Mouse (Mus musculus) limb, embryonic 11.5 days (tissue): Measurements from ENCODE around the gene Arl3. TPM values are rescaled to one million over a fixed set of nuclear protein-coding genes. Genes with fewer than 3 reads are reported as not detected.

Experiments
- polyA plus RNA-seq: library from polyadenylated mRNA; unstranded; fragments of >200 nt; fragmentation: Nextera tagmentation; extraction: Ambion mirVana; gene quantifications from 2 replicates; pipeline ENCODE4 v1.2.1, GENCODE M21; 2014

The Arl3 gene
- polyA plus RNA-seq, 1 experiment from 2014 or later, result 133 TPM

Other genes with a start within 250 kb of the Arl3 start
- gene Psd, start 246.0 kb downstream of the Arl3 start, polyA plus RNA-seq, result 1.3 and 1.7 TPM in 2 replicates
- 10.9 and 15.1 TPM in 2 replicates for gene Fbxl15, start 245.0 kb downstream of the Arl3 start, polyA plus RNA-seq
- 163 and 179 TPM in 2 replicates for gene Cuedc2, start 234.5 kb downstream of the Arl3 start, polyA plus RNA-seq
- gene Mfsd13a, start 232.1 kb downstream of the Arl3 start, polyA plus RNA-seq, result 5.3 and 5.7 TPM in 2 replicates
- 1.2 and 1.8 TPM in 2 replicates for gene 2310034G01Rik, start 222.9 kb downstream of the Arl3 start, polyA plus RNA-seq
- 147 and 158 TPM in 2 replicates for gene Actr1a, start 177.4 kb downstream of the Arl3 start, polyA plus RNA-seq
- gene Sufu, start 176.3 kb downstream of the Arl3 start, polyA plus RNA-seq, result 45.3 and 46.8 TPM in 2 replicates
- gene Trim8, start 71.5 kb downstream of the Arl3 start, polyA plus RNA-seq, result 16.7 and 18.0 TPM in 2 replicates
- 15.2 and 15.6 TPM in 2 replicates for gene Sfxn2, start 167 bp upstream of the Arl3 start, polyA plus RNA-seq
- 40.4 and 40.8 TPM in 2 replicates for gene Wbp1l, start 25.9 kb upstream of the Arl3 start, polyA plus RNA-seq
- not detected in 2 replicates for gene Cyp17a1, start 100.0 kb upstream of the Arl3 start, polyA plus RNA-seq
- gene Borcs7, start 116.7 kb upstream of the Arl3 start, polyA plus RNA-seq, result 11.8 and 14.6 TPM in 2 replicates
- 34.2 and 37.3 TPM in 2 replicates for gene As3mt, start 134.3 kb upstream of the Arl3 start, polyA plus RNA-seq
- 2.4 and 2.5 TPM in 2 replicates for gene Cnnm2, start 188.4 kb upstream of the Arl3 start, polyA plus RNA-seq